Mouse (Mus musculus): Measurements from ENCODE around the gene Myt1l.

GRCm38 (mm10) chr12:29640201-29640600 is 112.0 kb downstream of the Myt1l start:
- no peak for TF ChIP-seq CTCF (IDR thresholded peaks at IDR 0.05; ENCODE audit: low read depth, low read length)
- no peak for TF ChIP-seq POLR2A (IDR thresholded peaks at IDR 0.05; ENCODE audit: extremely low read depth, insufficient read depth, low read length)

Measured in liver, adult 2 months (tissue).